25 mouse cellular contexts compared by ENCODE assay signal in the genomic region with DNA sequence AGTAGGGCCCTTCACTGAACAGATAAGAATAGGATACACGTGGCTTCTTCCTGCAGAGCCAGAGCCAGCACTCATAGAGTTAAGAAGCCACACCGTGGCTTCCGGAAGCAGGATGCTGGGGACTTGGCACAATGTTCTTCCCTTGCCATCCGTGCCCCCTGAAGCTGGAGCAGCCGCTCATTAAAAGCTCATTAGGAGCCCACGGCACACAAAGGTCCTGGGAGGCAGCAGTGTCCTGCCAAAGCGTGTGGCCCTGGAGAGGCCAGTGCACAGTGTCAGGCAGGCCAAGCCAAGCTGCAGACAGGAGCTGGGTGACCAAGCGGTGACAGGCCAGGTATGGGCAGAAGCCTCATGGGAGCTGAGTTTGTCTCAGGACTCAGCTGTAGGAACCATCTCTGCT.
DNase-seq lines count a peak whose midpoint lies in the region; ATAC-seq and TF ChIP-seq lines count a peak whose summit lies in the region.
"Had no signal": no experiment of that assay in that cellular context is flagged by ENCODE, and none has a peak within 500 bp of the region (broad histone marks: within the 10 kb centered on the region; RNA-seq: fewer than 3 reads in every experiment).

No protein-coding gene starts in this region.

- peak overlapping the region; percentile 1; the same call in 1 of the 2 replicates for H3K9ac ChIP-seq in hindbrain, embryonic 13.5 days
- H3K9ac ChIP-seq in hindbrain, embryonic 11.5 days (ENCODE audit: low read depth, low read length) = no peak overlapping the region
- H3K9ac ChIP-seq in neural tube, embryonic 13.5 days = peak overlapping the region; percentile 50; the same call in 1 of the 2 replicates
- no peak overlapping the region for H3K9ac ChIP-seq in neural tube, embryonic 15.5 days (replicated peaks)
- no peak overlapping the region for H3K9ac ChIP-seq in hindbrain, postnatal 0 days (replicated peaks; ENCODE audit: low read length)
- H3K9ac ChIP-seq: embryonic facial prominence, embryonic 12.5 days; liver, postnatal 0 days had no signal

- no peaks in the 10 kb centered on the region for H3K9me3 ChIP-seq in hindbrain, embryonic 13.5 days
- H3K9me3 ChIP-seq in hindbrain, embryonic 11.5 days (ENCODE audit: control insufficient read depth, low read length) = no peaks in the 10 kb centered on the region
- no peaks in the 10 kb centered on the region for H3K9me3 ChIP-seq in neural tube, embryonic 13.5 days
- no peaks in the 10 kb centered on the region for H3K9me3 ChIP-seq in neural tube, embryonic 15.5 days (replicated peaks)
- H3K9me3 ChIP-seq in hindbrain, postnatal 0 days (ENCODE audit: low read length) = no peaks in the 10 kb centered on the region
- H3K9me3 ChIP-seq: embryonic facial prominence, embryonic 12.5 days had no signal

- H3K27me3 ChIP-seq in hindbrain, embryonic 13.5 days = peaks cover 21% of the 10 kb centered on the region
- H3K27me3 ChIP-seq in hindbrain, embryonic 11.5 days (ENCODE audit: control insufficient read depth, insufficient read depth, low read length) = peaks cover 11% of the 10 kb centered on the region
- H3K27me3 ChIP-seq in neural tube, embryonic 13.5 days = peaks cover 16% of the 10 kb centered on the region
- peaks cover 13% of the 10 kb centered on the region for H3K27me3 ChIP-seq in neural tube, embryonic 15.5 days (replicated peaks)
- 0 out of 2 replicates have a peak, but pooled peaks cover under 1% of the 10 kb centered on the region for H3K27me3 ChIP-seq in hindbrain, postnatal 0 days (ENCODE audit: insufficient read depth, low read length)

- intact Hi-C loops in gastrocnemius, adult 2 months (cut with DNase I) = loop anchor here (1.0 kb wide), 1 partner anchor 164 kb away; no protein-coding TSS in a partner anchor

- no peak for TF ChIP-seq CTCF in hindbrain, postnatal 0 days (IDR thresholded peaks at IDR 0.05; ENCODE audit: low read depth)
- no peak for TF ChIP-seq CTCF in gastrocnemius, adult 2 months (IDR thresholded peaks at IDR 0.05)

- no peak overlapping the region for H3K4me3 ChIP-seq in hindbrain, embryonic 13.5 days
- H3K4me3 ChIP-seq in hindbrain, embryonic 11.5 days (ENCODE audit: low read depth, low read length) = no peak overlapping the region
- no peak overlapping the region for H3K4me3 ChIP-seq in neural tube, embryonic 13.5 days
- no peak overlapping the region for H3K4me3 ChIP-seq in neural tube, embryonic 15.5 days (replicated peaks)
- H3K4me3 ChIP-seq in hindbrain, postnatal 0 days (ENCODE audit: low read length) = no peak overlapping the region
- no peak overlapping the region for H3K4me3 ChIP-seq in gastrocnemius, adult 2 months
- H3K4me3 ChIP-seq: embryonic facial prominence, embryonic 12.5 days; erythroblast, embryonic 14.5 days; heart, adult 2 months; layer of hippocampus, adult 2 months had no signal

- no peaks in the 10 kb centered on the region for H3K36me3 ChIP-seq in hindbrain, embryonic 13.5 days
- no peaks in the 10 kb centered on the region for H3K36me3 ChIP-seq in hindbrain, embryonic 11.5 days (ENCODE audit: control insufficient read depth, insufficient read depth, low read length)
- no peaks in the 10 kb centered on the region for H3K36me3 ChIP-seq in neural tube, embryonic 13.5 days
- no peaks in the 10 kb centered on the region for H3K36me3 ChIP-seq in neural tube, embryonic 15.5 days
- no peaks in the 10 kb centered on the region for H3K36me3 ChIP-seq in hindbrain, postnatal 0 days (ENCODE audit: insufficient read depth, low read length)
- H3K36me3 ChIP-seq: embryonic facial prominence, embryonic 12.5 days had no signal

- peak overlapping the region; percentile 69 for H3K27ac ChIP-seq in hindbrain, embryonic 13.5 days
- H3K27ac ChIP-seq in hindbrain, embryonic 11.5 days (ENCODE audit: low read depth, low read length) = no peak overlapping the region
- peak overlapping the region; percentile 43; the same call in 1 of the 2 replicates for H3K27ac ChIP-seq in neural tube, embryonic 13.5 days (replicated peaks)
- H3K27ac ChIP-seq in neural tube, embryonic 15.5 days (replicated peaks) = no peak overlapping the region
- no peak overlapping the region for H3K27ac ChIP-seq in hindbrain, postnatal 0 days
- H3K27ac ChIP-seq in gastrocnemius, adult 2 months = no peak overlapping the region
- H3K27ac ChIP-seq: embryonic facial prominence, embryonic 12.5 days; heart, adult 2 months had no signal

- WGBS in hindbrain, embryonic 13.5 days = 36% methylated on average over 8 of the region's 8 CpGs
- 63% methylated on average over 8 of the region's 8 CpGs for WGBS in hindbrain, embryonic 11.5 days
- 35% methylated on average over 8 of the region's 8 CpGs for WGBS in neural tube, embryonic 13.5 days
- WGBS in neural tube, embryonic 15.5 days = 34% methylated on average over 8 of the region's 8 CpGs
- WGBS in hindbrain, postnatal 0 days = 23% methylated on average over 8 of the region's 8 CpGs

- peak; percentile 49; the same call in 1 of the 2 replicates for ATAC-seq in cerebellum, adult (ENCODE audit: insufficient number of reproducible peaks, low FRiP score, low TSS enrichment)
- no peak for ATAC-seq in hindbrain, embryonic 13.5 days (ENCODE audit: low FRiP score)
- no peak for ATAC-seq in hindbrain, embryonic 11.5 days (ENCODE audit: low FRiP score)
- no peak for ATAC-seq in neural tube, embryonic 13.5 days (ENCODE audit: low read depth)
- no peak for ATAC-seq in neural tube, embryonic 15.5 days (ENCODE audit: low FRiP score)
- ATAC-seq in hindbrain, postnatal 0 days = no peak
- ATAC-seq: liver, postnatal 0 days; Patski had no signal

- peaks cover 68% of the 10 kb centered on the region for H3K4me1 ChIP-seq in hindbrain, embryonic 13.5 days (replicated peaks)
- H3K4me1 ChIP-seq in hindbrain, embryonic 11.5 days (replicated peaks; ENCODE audit: control insufficient read depth, insufficient read depth, low read length) = no peaks in the 10 kb centered on the region; the same call in 1 of the 2 replicates
- peaks cover 73% of the 10 kb centered on the region for H3K4me1 ChIP-seq in neural tube, embryonic 13.5 days (replicated peaks)
- H3K4me1 ChIP-seq in neural tube, embryonic 15.5 days = peaks cover 70% of the 10 kb centered on the region
- H3K4me1 ChIP-seq in hindbrain, postnatal 0 days (ENCODE audit: insufficient read depth, low read length) = peaks cover 12% of the 10 kb centered on the region
- H3K4me1 ChIP-seq: embryonic facial prominence, embryonic 12.5 days had no signal

- no peak for DNase-seq in cerebellum, adult 8-10 months
- no peak for DNase-seq in hindbrain, embryonic 11.5 days (ENCODE audit: low spot score)
- DNase-seq in hindbrain, postnatal 0 days (ENCODE audit: low spot score) = peak; percentile 69
- no peak for DNase-seq in gastrocnemius, adult 2 months
- DNase-seq: adrenal gland, adult 8-10 months; gastrocnemius, postnatal 25 days; heart, adult 2 months; heart, postnatal 36 days; kidney, adult 8-10 months; kidney, postnatal 14 days; liver; liver, postnatal 0 days; lung, postnatal 10 days; right cerebral cortex, postnatal 14 days; spleen, adult 18-20 months; thymus, adult 18-20 months; thymus, postnatal 4 days had no signal

- no peak overlapping the region for H3K4me2 ChIP-seq in hindbrain, embryonic 13.5 days
- no peak overlapping the region for H3K4me2 ChIP-seq in hindbrain, embryonic 11.5 days (replicated peaks; ENCODE audit: low read depth, low read length)
- no peak overlapping the region for H3K4me2 ChIP-seq in neural tube, embryonic 13.5 days
- H3K4me2 ChIP-seq in neural tube, embryonic 15.5 days = no peak overlapping the region
- H3K4me2 ChIP-seq in hindbrain, postnatal 0 days (ENCODE audit: low read depth, low read length) = no peak overlapping the region
- H3K4me2 ChIP-seq: embryonic facial prominence, embryonic 12.5 days had no signal

Comparison
In these comparisons a context has a peak if more than half of its experiments do, and no peak if none do; other contexts are left out.
1. H3K27ac ChIP-seq: peak in hindbrain, embryonic 13.5 days (single experiment) and neural tube, embryonic 13.5 days (single experiment); none in hindbrain, embryonic 11.5 days (single experiment), neural tube, embryonic 15.5 days (single experiment), hindbrain, postnatal 0 days (single experiment) and gastrocnemius, adult 2 months (single experiment).
2. H3K9ac ChIP-seq: peak in hindbrain, embryonic 13.5 days (single experiment) and neural tube, embryonic 13.5 days (single experiment); none in hindbrain, embryonic 11.5 days (single experiment), neural tube, embryonic 15.5 days (single experiment) and hindbrain, postnatal 0 days (single experiment).